Mouse (Mus musculus): ENCODE measurements at regions not wholly inside any gene's neighbourhood (a gene's known extent, or its start where the extent isn't known, plus 50 kb on each side); places are given as distances from the start of the nearest gene placed in this dataset.

DNA sequence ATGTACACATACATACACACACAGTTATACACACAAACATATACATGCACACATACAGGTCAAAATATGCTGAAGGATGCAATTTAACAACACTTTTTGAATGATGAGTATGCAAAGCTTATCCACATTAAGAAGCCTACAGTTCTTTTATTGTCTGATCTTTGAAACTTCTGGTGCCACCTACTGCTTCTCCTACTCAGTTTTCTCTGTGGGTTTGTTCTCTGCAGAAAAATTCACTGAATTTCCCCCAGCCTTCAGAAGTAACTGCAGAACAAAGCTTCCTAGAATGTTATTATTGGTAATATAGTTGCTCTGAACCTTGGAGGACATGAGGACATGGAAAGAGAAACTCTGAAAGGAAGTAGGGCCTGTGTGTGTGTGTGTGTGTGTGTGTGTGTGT, 233.1 kb upstream of the Zpld1 start:
- TF ChIP-seq CTCF (IDR thresholded peaks at IDR 0.05; ENCODE audit: borderline replicate concordance, insufficient read depth, low read length) (no peak), POLR2A (IDR thresholded peaks at IDR 0.05; ENCODE audit: low read depth, low read length) (no peak)
